Mouse (Mus musculus) spleen, adult 2 months (tissue): ENCODE data around the gene Tmem252.

Experiments
- CTCF ChIP-seq: fragments of 200-500 bp; IDR thresholded peaks from 2 replicates; pipeline ENCODE4 v1.5.1; 2011; ENCODE audit warnings: mild to moderate bottlenecking, inconsistent platforms; ENCODE audit not compliant: insufficient read depth, insufficient read length, insufficient replicate concordance; ENCODE audit errors: extremely low read depth
- POLR2A ChIP-seq: fragments of 200-500 bp; IDR thresholded peaks from 2 replicates; pipeline ENCODE4 v1.6.1; 2011; ENCODE audit warnings: low read depth, low read length, inconsistent platforms

DNA sequence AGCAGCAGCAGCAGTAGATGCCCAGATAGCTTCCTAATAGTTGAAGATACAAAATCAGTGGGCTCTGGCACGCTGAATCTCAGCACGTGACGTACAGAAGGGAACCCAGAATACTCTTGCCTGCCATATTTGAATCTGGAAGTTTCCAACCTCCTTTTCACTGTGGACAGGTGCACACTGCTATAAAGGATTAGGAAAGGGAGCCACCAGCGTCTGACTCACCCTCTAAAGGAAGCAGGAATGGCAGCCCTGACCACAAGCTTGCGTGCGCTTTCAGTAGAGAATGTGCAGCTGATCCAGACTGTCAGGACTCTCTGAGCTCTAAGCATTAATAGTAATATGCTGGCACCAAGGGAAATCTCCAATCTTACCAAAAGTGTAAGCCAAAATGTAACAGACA, 32.8 kb upstream of the Tmem252 start:
- TF ChIP-seq POLR2A, result no peak
- TF ChIP-seq CTCF, result no peak
